Mouse (Mus musculus): ENCODE data around the gene Prkca. TPM values are rescaled to one million over a fixed set of nuclear protein-coding genes. Genes with fewer than 3 reads are reported as not detected.

Prkca gene
- total RNA-seq, 2 experiments from 2014 or later, result 211 to 215 TPM

DNA sequence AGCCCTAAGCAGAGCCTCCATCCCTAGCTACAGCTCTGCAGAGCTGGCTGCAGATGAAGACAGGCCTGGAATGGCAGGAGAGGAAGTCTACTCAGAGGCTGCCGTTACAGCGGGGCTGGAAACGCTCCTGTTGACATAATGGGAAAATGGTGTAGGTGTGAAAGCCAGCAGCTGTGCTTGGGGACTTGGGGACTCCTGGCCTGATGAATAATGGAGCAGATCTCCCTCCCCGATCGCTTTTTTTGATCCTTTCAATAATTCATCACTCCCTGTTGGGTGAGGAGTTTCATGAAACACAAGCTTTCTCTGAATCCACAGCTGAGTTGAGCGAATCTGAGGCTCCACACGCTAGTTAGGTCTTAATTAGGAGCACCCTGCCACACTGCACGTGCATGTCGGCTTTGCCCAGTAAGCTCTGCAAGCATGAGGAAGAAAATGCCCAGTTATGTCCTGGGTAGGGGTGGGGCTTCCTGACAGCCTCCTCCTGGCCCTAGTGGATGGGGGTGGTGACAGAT is 425.9 kb downstream of the Prkca start:
- no peak for DNase-seq (ENCODE audit: extremely low spot score in 1 of 2, low spot score in 1 of 2)

DNA sequence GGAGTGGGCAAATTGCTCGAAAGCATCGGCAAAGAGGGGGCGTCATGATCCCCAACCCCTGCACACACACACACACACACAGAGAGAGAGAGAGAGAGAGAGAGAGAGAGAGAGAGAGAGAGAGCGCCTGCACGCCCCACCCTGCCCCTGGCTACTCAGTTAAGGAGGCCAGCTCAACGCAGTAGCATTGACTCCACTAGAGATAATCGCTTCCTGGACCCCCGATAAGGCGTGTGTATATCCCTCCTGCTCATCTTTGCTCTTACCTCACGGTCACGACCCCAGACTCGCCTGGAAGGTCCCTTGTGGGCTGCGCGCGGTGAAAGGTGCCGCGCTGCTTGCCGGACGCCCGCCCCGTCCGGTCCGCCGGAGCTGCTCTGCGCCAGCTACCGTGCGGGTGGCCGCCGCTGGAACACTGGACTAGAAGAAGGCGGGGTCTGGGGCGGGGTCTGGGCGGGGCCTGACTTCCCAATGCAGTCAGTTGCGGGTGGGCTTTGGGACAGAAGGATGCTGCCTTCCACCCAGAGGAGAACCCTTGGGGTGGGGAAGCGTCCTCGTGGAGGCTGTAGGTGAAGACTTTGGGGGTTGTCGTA is 429.0 kb downstream of the Prkca start, which contains the start of gene Cacng5:
Cacng5 (minus strand) TSS at position 422 of the 593 bp plus-strand sequence.
- peak in 1 of 2 experiments; percentile 24 for DNase-seq (ENCODE audit: extremely low spot score in 1 of 2, low spot score in 1 of 2)

DNA sequence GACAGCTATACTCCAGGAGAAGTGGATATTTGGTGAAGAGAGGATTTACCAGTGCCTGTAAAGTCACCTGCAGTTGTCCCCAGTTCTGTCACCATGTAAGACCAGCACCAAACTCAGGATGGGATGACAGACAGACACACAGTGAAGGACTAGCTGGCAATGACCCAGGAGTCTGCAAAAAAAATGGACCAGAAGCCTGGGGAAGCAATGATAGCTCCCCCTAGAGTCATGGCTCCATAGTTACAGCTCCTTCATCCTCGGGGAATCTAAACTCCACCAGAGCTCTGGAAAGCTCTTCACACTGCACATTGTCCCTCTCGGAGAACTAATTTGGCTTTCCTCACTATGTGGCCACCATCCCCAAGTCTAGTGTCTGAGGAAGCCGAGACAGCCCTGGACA is 430.4 kb downstream of the Prkca start:
- no peak for DNase-seq (ENCODE audit: extremely low spot score in 1 of 2, low spot score in 1 of 2)

DNA sequence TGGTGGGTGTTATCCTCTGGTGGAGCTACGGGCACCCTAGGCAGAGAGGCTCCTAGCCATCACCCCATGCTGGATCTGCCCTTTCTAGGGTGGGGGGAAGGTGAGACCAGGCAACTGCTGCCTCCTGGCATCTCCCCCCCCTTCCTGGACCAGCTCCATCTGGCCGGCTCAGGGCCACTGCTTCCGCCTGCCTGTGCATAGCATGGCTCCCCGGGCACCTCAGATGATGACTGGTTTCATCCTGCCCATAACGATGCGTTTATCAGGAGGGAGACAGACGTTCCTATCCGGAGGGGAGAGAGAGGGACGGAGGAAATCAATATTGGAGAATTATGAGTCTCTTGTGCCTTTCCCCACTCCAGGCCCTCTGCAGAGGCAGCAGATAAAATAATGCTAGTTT is 438.4 kb downstream of the Prkca start:
- DNase-seq (ENCODE audit: extremely low spot score in 1 of 2, low spot score in 1 of 2), result no peak

DNA sequence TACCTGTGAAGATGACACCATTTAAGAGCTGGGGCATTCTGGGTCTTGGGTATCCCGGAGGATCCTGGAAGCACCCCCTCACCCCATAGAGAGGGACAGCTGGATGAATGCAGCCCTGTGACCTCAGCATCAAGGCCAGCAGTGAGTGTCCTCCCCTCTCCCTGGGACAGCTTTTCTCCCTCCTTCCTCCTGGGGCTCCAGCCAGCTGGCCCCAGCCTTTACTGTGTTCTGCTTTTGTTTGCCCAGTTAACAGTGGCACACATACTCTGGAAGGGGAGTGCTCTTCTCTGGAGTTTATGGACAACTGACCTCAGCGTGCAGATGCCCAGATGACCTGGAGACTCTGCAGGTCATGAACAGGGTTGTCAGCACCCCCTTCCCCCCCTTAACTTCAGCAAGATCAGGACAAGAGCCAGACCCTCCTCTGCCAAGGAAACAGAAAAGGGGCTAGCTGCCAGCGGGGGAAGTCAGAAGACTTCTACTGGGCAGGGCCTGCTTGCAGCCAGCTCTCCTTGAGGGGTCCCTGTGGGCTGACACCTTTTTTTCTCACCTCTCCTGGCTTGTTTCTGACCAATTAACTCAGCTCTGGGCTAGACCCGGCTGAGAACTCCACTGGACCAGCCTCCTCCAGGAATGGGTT is 439.6 kb downstream of the Prkca start:
- DNase-seq (ENCODE audit: extremely low spot score in 1 of 2, low spot score in 1 of 2), result no peak

DNA sequence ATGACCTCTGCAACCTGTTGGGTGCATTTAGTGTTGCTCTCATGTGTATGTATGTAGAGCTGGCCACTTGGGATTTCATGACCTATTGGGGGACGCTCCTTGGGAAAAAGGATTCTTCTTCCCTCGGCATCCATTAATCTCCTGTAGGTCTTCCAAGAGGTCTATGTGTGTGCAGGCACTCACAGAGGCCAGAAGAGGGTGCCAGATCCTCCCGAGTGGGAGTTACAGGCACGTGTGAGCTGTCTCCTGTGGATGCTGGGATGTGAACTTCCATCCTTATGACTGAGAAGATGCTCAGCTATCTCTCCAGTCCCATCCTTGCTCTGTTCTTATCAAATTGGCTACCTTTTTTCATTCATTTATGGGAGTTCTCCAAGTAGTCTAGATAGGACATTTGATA is 443.3 kb downstream of the Prkca start:
- no peak for DNase-seq (ENCODE audit: extremely low spot score in 1 of 2, low spot score in 1 of 2)

DNA sequence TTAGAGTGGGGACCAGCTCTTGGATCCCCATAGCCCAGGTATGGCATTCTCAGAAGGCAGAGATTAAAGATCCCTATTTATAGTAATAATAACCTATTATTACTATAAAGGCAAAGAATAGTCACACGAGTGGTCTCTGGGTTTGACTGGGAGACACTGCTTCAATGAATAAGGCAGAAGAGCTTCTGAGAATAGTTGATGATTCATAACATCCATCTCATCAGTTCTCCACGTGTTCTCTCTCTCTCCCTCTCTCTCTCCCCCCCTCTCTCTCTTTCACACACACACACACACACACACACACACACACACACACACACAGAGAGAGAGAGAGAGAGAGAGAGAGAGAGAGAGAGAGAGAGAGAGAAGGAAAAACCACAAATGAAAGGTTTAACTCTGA is 445.0 kb downstream of the Prkca start:
- no peak for DNase-seq (ENCODE audit: extremely low spot score in 1 of 2, low spot score in 1 of 2)

DNA sequence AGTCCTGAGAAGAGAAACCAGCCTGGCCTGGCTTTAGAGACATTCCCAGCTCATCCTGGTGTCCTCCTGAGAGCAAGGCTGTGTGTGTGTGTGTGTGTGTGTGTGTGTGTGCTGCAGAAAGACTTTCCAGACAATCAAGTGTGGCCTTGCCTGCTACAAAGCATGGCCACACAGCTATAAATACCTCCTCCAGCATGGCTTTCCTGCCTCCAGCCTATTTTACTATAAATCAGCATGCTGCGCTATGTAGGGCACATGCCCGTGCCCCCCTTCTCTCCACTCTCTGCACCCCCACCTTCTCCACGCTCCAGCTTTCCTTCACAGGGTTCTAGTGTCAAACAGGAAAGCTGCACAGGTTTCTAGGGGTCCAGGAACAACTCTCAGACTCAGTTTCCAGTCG is 448.1 kb downstream of the Prkca start:
- no peak for DNase-seq (ENCODE audit: extremely low spot score in 1 of 2, low spot score in 1 of 2)

DNA sequence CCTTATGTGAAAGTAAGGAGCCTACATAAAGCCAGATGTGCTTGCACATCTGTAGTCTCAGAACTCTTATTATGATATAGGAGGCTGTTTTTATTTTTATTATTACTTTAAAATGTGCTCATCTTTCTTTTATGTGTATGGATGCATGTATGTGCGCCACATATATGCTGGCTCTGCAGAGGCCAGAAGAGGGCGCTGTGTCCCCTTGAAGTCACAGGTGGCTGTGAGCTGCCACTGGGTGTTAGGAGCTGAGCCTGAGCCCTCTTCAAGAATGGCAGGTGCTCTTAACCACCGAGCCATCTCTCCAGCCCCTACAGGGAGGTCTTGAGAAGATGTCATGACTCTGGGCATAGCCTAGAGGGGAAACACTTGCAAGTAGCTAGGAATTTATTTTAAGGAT is 452.4 kb downstream of the Prkca start:
- no peak for DNase-seq (ENCODE audit: extremely low spot score in 1 of 2, low spot score in 1 of 2)

DNA sequence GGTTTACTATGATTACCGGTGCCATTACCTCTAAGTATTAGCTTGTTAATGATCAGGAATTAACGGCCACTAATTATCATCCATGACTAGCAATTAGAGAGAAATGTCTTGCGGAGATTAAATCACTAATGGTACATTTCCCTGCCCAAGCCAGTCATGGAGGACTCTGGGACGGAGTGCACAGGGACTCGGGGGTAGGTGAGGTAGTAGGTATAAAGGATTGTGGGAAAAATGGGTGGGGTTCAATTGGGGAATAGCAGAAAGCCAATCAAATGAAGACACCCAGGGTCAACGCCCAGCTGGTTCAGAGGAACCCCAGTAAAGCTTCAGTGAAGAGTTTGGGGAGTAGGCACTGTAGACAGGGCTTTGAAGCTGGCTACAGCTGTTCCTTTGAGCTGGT is 456.4 kb downstream of the Prkca start:
- no peak for DNase-seq (ENCODE audit: extremely low spot score in 1 of 2, low spot score in 1 of 2)

Small RNA genes lying within 50 kb of the gene (microRNA-seq; reads per million reads assigned to microRNA genes)
- gene Mir7223, result 0 reads per million in 2 experiments

Other genes starting within 250 kb of the Prkca start
- 1 to 10 TPM; 1.2 to 1.5 TPM for gene Apoh, start 574 bp downstream of the Prkca start, total RNA-seq (2021)
- 10 to 100 TPM; 12.5 to 18.1 TPM for gene Cep112, start 81.3 kb upstream of the Prkca start, total RNA-seq (2021)

All from layer of hippocampus, postnatal 25 days (tissue).